Mouse (Mus musculus): ENCODE results near the gene Klb. TPM values are rescaled to one million over a fixed set of nuclear protein-coding genes. Genes with fewer than 3 reads are reported as not detected.
A peak's percentile ranks its signal among the peaks of the same experiment; 100 is the strongest.

Gene Klb
- polyA plus RNA-seq, 1 experiment from 2014 or later = 0.12 TPM

DNA sequence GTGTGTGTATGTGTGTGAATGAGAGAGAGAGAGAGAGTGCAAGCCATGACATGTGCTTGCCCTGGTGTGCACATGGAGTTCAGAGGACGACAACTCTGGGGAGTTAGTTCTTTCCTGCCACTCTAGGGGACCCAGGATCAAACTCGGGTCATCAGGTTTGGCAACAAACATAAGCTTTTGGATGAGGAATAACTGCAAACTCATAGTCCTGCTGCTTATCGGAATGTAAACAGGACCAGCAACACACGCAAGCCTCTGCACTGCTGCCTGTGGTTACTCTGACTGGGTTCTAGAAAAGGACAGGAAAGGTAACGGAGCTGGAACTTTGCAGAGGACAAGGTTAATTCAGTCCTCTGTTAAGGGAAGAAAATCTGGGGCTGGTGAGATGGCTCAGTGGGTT is 77.1 kb downstream of the Klb start:
- no peak overlapping the region for H3K4me3 ChIP-seq
- peaks cover 6% of the 10 kb centered on the region; the same call in 1 of the 2 replicates for H3K4me1 ChIP-seq
- H3K9me3 ChIP-seq = no peaks in the 10 kb centered on the region
- 95% methylated on average over 5 of the region's 5 CpGs for WGBS
- H3K27me3 ChIP-seq (ENCODE audit: poor library complexity, severe bottlenecking) = no peaks in the 10 kb centered on the region
- DNase-seq (ENCODE audit: extremely low spot score, low spot score) = no peak
- H3K27ac ChIP-seq = no peak overlapping the region
- peaks cover 63% of the 10 kb centered on the region for H3K36me3 ChIP-seq (replicated peaks)

- DNase-seq (ENCODE audit: extremely low spot score, low spot score) = no peak
- Histone ChIP-seq H3K36me3 (replicated peaks) (peaks cover 37% of the 10 kb centered on the region), H3K9me3 (no peaks in the 10 kb centered on the region), H3K27me3 (ENCODE audit: poor library complexity, severe bottlenecking) (no peaks in the 10 kb centered on the region), H3K4me3 (no peak overlapping the region), H3K4me1 (peaks cover 6% of the 10 kb centered on the region; the same call in 1 of the 2 replicates), H3K27ac (0 out of 2 replicates have a peak overlapping the region, but pooled peaks have one; percentile 12)
- WGBS = 35% methylated on average over 4 of the region's 4 CpGs
These were observed 80.2 kb downstream of the Klb start for GRCm38 (mm10) chr5:65428321-65428720.

DNA sequence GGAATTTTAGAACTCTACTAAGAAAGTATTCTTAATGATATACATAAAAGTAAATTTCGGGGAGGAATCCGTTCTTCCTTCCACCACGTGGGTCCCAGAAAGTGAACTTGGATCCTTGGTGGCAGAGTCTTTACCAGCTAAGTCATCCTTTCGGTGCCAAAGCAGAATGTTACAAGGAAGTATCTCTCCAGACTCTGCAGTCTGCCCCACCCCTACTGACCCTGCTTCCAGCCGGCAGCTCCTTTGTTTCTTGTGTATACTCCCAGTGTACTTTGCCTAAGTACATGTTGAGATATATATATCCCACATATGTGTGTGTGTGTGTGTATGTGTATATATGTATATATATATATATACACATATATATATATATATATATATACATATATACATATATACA is 81.3 kb downstream of the Klb start:
- H3K4me1 ChIP-seq = peaks cover 10% of the 10 kb centered on the region
- H3K36me3 ChIP-seq (replicated peaks) = peaks cover 26% of the 10 kb centered on the region
- no peak overlapping the region for H3K27ac ChIP-seq
- H3K4me3 ChIP-seq = no peak overlapping the region
- no peaks in the 10 kb centered on the region for H3K9me3 ChIP-seq
- 92% methylated on average over 5 of the region's 5 CpGs for WGBS
- no peak for DNase-seq (ENCODE audit: extremely low spot score, low spot score)
- no peaks in the 10 kb centered on the region for H3K27me3 ChIP-seq (ENCODE audit: poor library complexity, severe bottlenecking)

Other genes starting within 250 kb of the Klb start
- 21.5 and 21.8 TPM in 2 replicates for gene Klhl5, start 240.8 kb upstream of the Klb start, polyA plus RNA-seq (2016; fragmentation: Nextera tagmentation; extraction: Ambion mirVana)
- 12.8 and 13.7 TPM in 2 replicates for gene Wdr19, start 148.6 kb upstream of the Klb start, polyA plus RNA-seq (2016; fragmentation: Nextera tagmentation; extraction: Ambion mirVana)
- 103 and 110 TPM in 2 replicates for gene Rfc1, start 12.6 kb upstream of the Klb start, polyA plus RNA-seq (2016; fragmentation: Nextera tagmentation; extraction: Ambion mirVana)
- 993 and 1,007 TPM in 2 replicates for gene Rpl9, start 43.1 kb downstream of the Klb start, polyA plus RNA-seq (2016; fragmentation: Nextera tagmentation; extraction: Ambion mirVana)
- gene Lias, start 43.2 kb downstream of the Klb start, polyA plus RNA-seq (2016; fragmentation: Nextera tagmentation; extraction: Ambion mirVana) = 68.9 and 72.5 TPM in 2 replicates
- gene Ugdh, start 87.6 kb downstream of the Klb start, polyA plus RNA-seq (2016; fragmentation: Nextera tagmentation; extraction: Ambion mirVana) = 62.9 and 64.5 TPM in 2 replicates
- not detected in 2 replicates for gene Gm43552, start 144.5 kb downstream of the Klb start, polyA plus RNA-seq (2016; fragmentation: Nextera tagmentation; extraction: Ambion mirVana)
- gene Smim14, start 188.9 kb downstream of the Klb start, polyA plus RNA-seq (2016; fragmentation: Nextera tagmentation; extraction: Ambion mirVana) = 50.2 and 50.8 TPM in 2 replicates
- gene Ube2k, start 188.9 kb downstream of the Klb start, polyA plus RNA-seq (2016; fragmentation: Nextera tagmentation; extraction: Ambion mirVana) = 200 and 207 TPM in 2 replicates

All from forebrain, embryonic 10.5 days (tissue).